Mouse (Mus musculus) bone marrow macrophage, adult 2 months (primary cell): ENCODE results near the gene Tagap.

ENCODE experiments used
- CTCF ChIP-seq: IDR thresholded peaks from 2 replicates; pipeline ENCODE4 v1.5.1; 2012; ENCODE audit warnings: low read depth, mild to moderate bottlenecking, low read length, moderate library complexity
- POLR2A ChIP-seq: IDR thresholded peaks from 2 replicates; pipeline ENCODE4 v1.6.1; 2012; ENCODE audit warnings: mild to moderate bottlenecking, low read depth, low read length, borderline replicate concordance

DNA sequence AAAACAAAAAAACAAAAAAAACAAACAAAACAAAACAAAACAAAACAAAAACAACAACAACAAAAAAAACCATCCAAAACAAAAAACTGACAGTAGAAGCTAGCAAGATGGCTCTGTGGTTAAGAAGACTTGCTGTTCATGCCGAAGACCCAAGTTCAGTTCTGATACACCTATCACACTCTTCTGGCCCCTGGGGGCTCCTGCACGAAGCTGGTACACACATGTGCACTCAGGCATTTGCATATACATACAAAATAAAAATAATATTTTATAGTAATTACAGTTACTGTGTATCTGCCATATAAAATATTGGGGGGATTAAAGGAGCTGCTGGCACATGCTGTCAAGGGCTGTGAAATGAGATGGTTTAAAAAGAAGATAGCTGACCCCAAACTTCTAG, 24.3 kb upstream of the Tagap start:
- TF ChIP-seq CTCF (no peak), POLR2A (no peak)
